Mouse (Mus musculus): ENCODE results near the gene Smarcb1. TPM values are rescaled to one million over a fixed set of nuclear protein-coding genes. Genes with fewer than 3 reads are reported as not detected.

Gene Smarcb1
- polyA plus RNA-seq, 1 experiment from 2014 or later, result 114 TPM

- Histone ChIP-seq H3K27ac (ENCODE audit: low read length) (no peak overlapping the region), H3K36me3 (ENCODE audit: control insufficient read depth, insufficient read depth) (peaks cover 14% of the 10 kb centered on the region), H3K27me3 (ENCODE audit: control insufficient read depth, insufficient read depth, low read length) (no peaks in the 10 kb centered on the region), H3K4me1 (ENCODE audit: control insufficient read depth, insufficient read depth, low read length) (peaks cover 16% of the 10 kb centered on the region), H3K4me3 (ENCODE audit: low read length) (no peak overlapping the region), H3K9ac (ENCODE audit: low read length) (no peak overlapping the region), H3K9me3 (replicated peaks; ENCODE audit: control insufficient read depth, low read length) (no peaks in the 10 kb centered on the region), H3K4me2 (ENCODE audit: low read depth, low read length) (no peak overlapping the region)
- 86% methylated on average over 15 of the region's 15 CpGs for WGBS
- no peak for ATAC-seq (replicated peaks; ENCODE audit: extremely low read depth, insufficient read depth, low FRiP score)
Measured at GRCm38 (mm10) chr10:75855416-75855981, 65.9 kb downstream of the Smarcb1 start.

GRCm38 (mm10) chr10:75854791-75855190, 66.6 kb downstream of the Smarcb1 start:
- 62% methylated on average over 6 of the region's 6 CpGs for WGBS
- no peaks in the 10 kb centered on the region for H3K9me3 ChIP-seq (replicated peaks; ENCODE audit: control insufficient read depth, low read length)
- ATAC-seq (replicated peaks; ENCODE audit: extremely low read depth, insufficient read depth, low FRiP score), result no peak

GRCm38 (mm10) chr10:75854096-75854495, 67.3 kb downstream of the Smarcb1 start:
- Histone ChIP-seq H3K4me3 (ENCODE audit: low read length) (no peak overlapping the region), H3K27ac (ENCODE audit: low read length) (no peak overlapping the region), H3K27me3 (ENCODE audit: control insufficient read depth, insufficient read depth, low read length) (no peaks in the 10 kb centered on the region), H3K9me3 (replicated peaks; ENCODE audit: control insufficient read depth, low read length) (no peaks in the 10 kb centered on the region), H3K4me1 (ENCODE audit: control insufficient read depth, insufficient read depth, low read length) (peaks cover 11% of the 10 kb centered on the region), H3K36me3 (ENCODE audit: control insufficient read depth, insufficient read depth) (peaks cover 14% of the 10 kb centered on the region), H3K9ac (ENCODE audit: low read length) (no peak overlapping the region), H3K4me2 (ENCODE audit: low read depth, low read length) (no peak overlapping the region)
- 36% methylated on average over 5 of the region's 5 CpGs for WGBS
- ATAC-seq (replicated peaks; ENCODE audit: extremely low read depth, insufficient read depth, low FRiP score), result no peak

More at GRCm38 (mm10) chr10:75854791-75855190, 66.6 kb downstream of the Smarcb1 start:
- peaks cover 13% of the 10 kb centered on the region for H3K4me1 ChIP-seq (ENCODE audit: control insufficient read depth, insufficient read depth, low read length)
- peaks cover 14% of the 10 kb centered on the region for H3K36me3 ChIP-seq (ENCODE audit: control insufficient read depth, insufficient read depth)
- H3K27me3 ChIP-seq (ENCODE audit: control insufficient read depth, insufficient read depth, low read length), result no peaks in the 10 kb centered on the region
- no peak overlapping the region for H3K27ac ChIP-seq (ENCODE audit: low read length)
- H3K4me2 ChIP-seq (ENCODE audit: low read depth, low read length), result no peak overlapping the region
- H3K9ac ChIP-seq (ENCODE audit: low read length), result no peak overlapping the region
- no peak overlapping the region for H3K4me3 ChIP-seq (ENCODE audit: low read length)

GRCm38 (mm10) chr10:75853452-75853851, 68.0 kb downstream of the Smarcb1 start:
- no peak overlapping the region for H3K9ac ChIP-seq (ENCODE audit: low read length)
- H3K36me3 ChIP-seq (ENCODE audit: control insufficient read depth, insufficient read depth), result peaks cover 13% of the 10 kb centered on the region
- peaks cover 5% of the 10 kb centered on the region for H3K4me1 ChIP-seq (ENCODE audit: control insufficient read depth, insufficient read depth, low read length)
- no peak overlapping the region for H3K4me2 ChIP-seq (ENCODE audit: low read depth, low read length)
- no peak overlapping the region for H3K4me3 ChIP-seq (ENCODE audit: low read length)
- no peaks in the 10 kb centered on the region for H3K27me3 ChIP-seq (ENCODE audit: control insufficient read depth, insufficient read depth, low read length)
- 25% methylated on average over 10 of the region's 10 CpGs for WGBS
- H3K9me3 ChIP-seq (replicated peaks; ENCODE audit: control insufficient read depth, low read length), result no peaks in the 10 kb centered on the region
- no peak for ATAC-seq (replicated peaks; ENCODE audit: extremely low read depth, insufficient read depth, low FRiP score)
- H3K27ac ChIP-seq (ENCODE audit: low read length), result no peak overlapping the region

GRCm38 (mm10) chr10:75852539-75853125, 68.8 kb downstream of the Smarcb1 start:
- WGBS, result 94% methylated on average over 12 of the region's 12 CpGs
- Histone ChIP-seq H3K27me3 (ENCODE audit: control insufficient read depth, insufficient read depth, low read length) (no peaks in the 10 kb centered on the region), H3K9me3 (replicated peaks; ENCODE audit: control insufficient read depth, low read length) (no peaks in the 10 kb centered on the region), H3K27ac (ENCODE audit: low read length) (no peak overlapping the region), H3K4me3 (ENCODE audit: low read length) (no peak overlapping the region), H3K9ac (ENCODE audit: low read length) (no peak overlapping the region), H3K4me2 (ENCODE audit: low read depth, low read length) (no peak overlapping the region), H3K4me1 (ENCODE audit: control insufficient read depth, insufficient read depth, low read length) (no peaks in the 10 kb centered on the region), H3K36me3 (ENCODE audit: control insufficient read depth, insufficient read depth) (peaks cover 6% of the 10 kb centered on the region; the same call in 1 of the 2 replicates)
- ATAC-seq (replicated peaks; ENCODE audit: extremely low read depth, insufficient read depth, low FRiP score), result no peak

DNA sequence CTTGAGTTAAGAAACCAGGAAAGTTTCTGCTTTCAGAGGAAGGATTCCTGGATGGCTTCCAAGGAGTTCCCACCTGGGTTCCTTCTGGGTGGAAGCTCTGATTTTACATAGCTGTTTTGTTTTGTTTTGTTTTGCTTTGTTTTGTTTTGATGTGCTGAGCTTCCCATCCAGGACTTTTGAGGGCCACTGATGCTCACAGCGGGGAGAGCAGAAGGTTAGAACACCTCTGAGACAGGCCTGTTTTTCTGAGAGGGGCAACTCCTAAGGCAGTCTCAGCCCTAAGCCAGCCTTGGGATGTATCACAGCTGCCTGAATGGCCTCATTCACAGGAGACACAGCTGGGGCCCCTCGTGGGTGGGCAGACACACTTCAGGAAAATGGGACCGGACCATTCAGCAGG, 69.7 kb downstream of the Smarcb1 start:
- WGBS, result 45% methylated on average over 3 of the region's 3 CpGs
- no peak overlapping the region for H3K27ac ChIP-seq (ENCODE audit: low read length)

GRCm38 (mm10) chr10:75851076-75851475, 70.3 kb downstream of the Smarcb1 start:
- Histone ChIP-seq H3K4me1 (ENCODE audit: control insufficient read depth, insufficient read depth, low read length) (no peaks in the 10 kb centered on the region), H3K27me3 (ENCODE audit: control insufficient read depth, insufficient read depth, low read length) (no peaks in the 10 kb centered on the region), H3K36me3 (ENCODE audit: control insufficient read depth, insufficient read depth) (no peaks in the 10 kb centered on the region), H3K4me3 (ENCODE audit: low read length) (no peak overlapping the region), H3K9ac (ENCODE audit: low read length) (no peak overlapping the region), H3K27ac (ENCODE audit: low read length) (no peak overlapping the region), H3K9me3 (replicated peaks; ENCODE audit: control insufficient read depth, low read length) (no peaks in the 10 kb centered on the region), H3K4me2 (ENCODE audit: low read depth, low read length) (no peak overlapping the region)
- ATAC-seq (replicated peaks; ENCODE audit: extremely low read depth, insufficient read depth, low FRiP score), result no peak
- 16% methylated on average over 6 of the region's 6 CpGs for WGBS

More for the DNA sequence above, 69.7 kb downstream of the Smarcb1 start:
- Histone ChIP-seq H3K36me3 (ENCODE audit: control insufficient read depth, insufficient read depth) (no peaks in the 10 kb centered on the region), H3K27me3 (ENCODE audit: control insufficient read depth, insufficient read depth, low read length) (no peaks in the 10 kb centered on the region), H3K9ac (ENCODE audit: low read length) (no peak overlapping the region), H3K9me3 (replicated peaks; ENCODE audit: control insufficient read depth, low read length) (no peaks in the 10 kb centered on the region), H3K4me1 (ENCODE audit: control insufficient read depth, insufficient read depth, low read length) (no peaks in the 10 kb centered on the region), H3K4me3 (ENCODE audit: low read length) (no peak overlapping the region), H3K4me2 (ENCODE audit: low read depth, low read length) (no peak overlapping the region)
- ATAC-seq (replicated peaks; ENCODE audit: extremely low read depth, insufficient read depth, low FRiP score), result no peak

DNA sequence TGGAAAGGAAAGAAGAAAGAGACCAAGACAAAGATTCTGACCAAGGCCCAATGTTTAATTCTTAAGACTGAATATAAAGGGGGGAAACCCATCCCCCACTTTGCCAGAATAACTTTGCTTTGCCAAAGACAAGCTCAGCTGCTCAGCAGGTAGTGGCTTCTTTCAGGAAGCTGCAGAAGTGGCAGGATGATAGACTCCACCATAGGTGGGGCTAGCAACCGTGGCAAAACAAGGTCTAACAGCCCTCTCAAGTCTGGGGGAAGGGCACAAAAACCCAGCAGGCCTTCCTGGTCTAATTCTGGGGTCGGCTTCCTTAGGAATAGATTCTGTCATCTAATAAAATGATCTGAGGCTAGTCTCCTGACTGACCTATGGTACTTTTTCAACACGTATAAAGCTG, 73.0 kb downstream of the Smarcb1 start:
- WGBS, result 29% methylated on average over 3 of the region's 3 CpGs
- H3K4me1 ChIP-seq (ENCODE audit: control insufficient read depth, insufficient read depth, low read length), result no peaks in the 10 kb centered on the region
- H3K27ac ChIP-seq (ENCODE audit: low read length), result no peak overlapping the region

More for the DNA sequence above, 73.0 kb downstream of the Smarcb1 start:
- Histone ChIP-seq H3K4me3 (ENCODE audit: low read length) (no peak overlapping the region), H3K9me3 (replicated peaks; ENCODE audit: control insufficient read depth, low read length) (no peaks in the 10 kb centered on the region), H3K4me2 (ENCODE audit: low read depth, low read length) (no peak overlapping the region), H3K9ac (ENCODE audit: low read length) (no peak overlapping the region), H3K36me3 (ENCODE audit: control insufficient read depth, insufficient read depth) (no peaks in the 10 kb centered on the region), H3K27me3 (ENCODE audit: control insufficient read depth, insufficient read depth, low read length) (no peaks in the 10 kb centered on the region)
- no peak for ATAC-seq (replicated peaks; ENCODE audit: extremely low read depth, insufficient read depth, low FRiP score)
